Mouse (Mus musculus): Measurements from ENCODE around the gene Dnaaf2. TPM values are rescaled to one million over a fixed set of nuclear protein-coding genes. Genes with fewer than 3 reads are reported as not detected.

Gene Dnaaf2
- polyA plus RNA-seq, 1 experiment: 22.3 TPM

GRCm38 (mm10) chr12:69147166-69147735, 51.0 kb downstream of the Dnaaf2 start:
- 0 out of 2 replicates have a peak overlapping the region, but pooled peaks have one; percentile 12 for H3K27ac ChIP-seq (ENCODE audit: control insufficient read depth, insufficient read depth, low read depth, low read length)
- no peak overlapping the region for H3K4me3 ChIP-seq (ENCODE audit: control insufficient read depth, low read depth, low read length)
- H3K27me3 ChIP-seq (ENCODE audit: control insufficient read depth, insufficient read depth, low read length): no peaks in the 10 kb centered on the region
- no peak for TF ChIP-seq POLR2A (IDR thresholded peaks at IDR 0.05; ENCODE audit: control insufficient read depth, low read depth, low read length)
- TF ChIP-seq CTCF (IDR thresholded peaks at IDR 0.05; ENCODE audit: control insufficient read depth, insufficient read depth, insufficient replicate concordance, low read depth, low read length): no peak
- peaks cover 8% of the 10 kb centered on the region for H3K4me1 ChIP-seq (ENCODE audit: control insufficient read depth, insufficient read depth, low read length)
- no peaks in the 10 kb centered on the region for H3K36me3 ChIP-seq (ENCODE audit: control insufficient read depth, insufficient read depth, low read length)

GRCm38 (mm10) chr12:69143460-69143859, 54.8 kb downstream of the Dnaaf2 start:
- H3K27me3 ChIP-seq (ENCODE audit: control insufficient read depth, insufficient read depth, low read length): no peaks in the 10 kb centered on the region
- no peak for TF ChIP-seq CTCF (IDR thresholded peaks at IDR 0.05; ENCODE audit: control insufficient read depth, insufficient read depth, insufficient replicate concordance, low read depth, low read length)
- peak; percentile 19; the same call in 1 of the 2 replicates for TF ChIP-seq POLR2A (IDR thresholded peaks at IDR 0.05; ENCODE audit: control insufficient read depth, low read depth, low read length)
- no peak overlapping the region for H3K4me3 ChIP-seq (ENCODE audit: control insufficient read depth, low read depth, low read length)

GRCm38 (mm10) chr12:69139841-69140240, 58.4 kb downstream of the Dnaaf2 start:
- H3K27me3 ChIP-seq (ENCODE audit: control insufficient read depth, insufficient read depth, low read length): no peaks in the 10 kb centered on the region
- H3K27ac ChIP-seq (ENCODE audit: control insufficient read depth, insufficient read depth, low read depth, low read length): no peak overlapping the region
- no peak for TF ChIP-seq CTCF (IDR thresholded peaks at IDR 0.05; ENCODE audit: control insufficient read depth, insufficient read depth, insufficient replicate concordance, low read depth, low read length)
- TF ChIP-seq POLR2A (IDR thresholded peaks at IDR 0.05; ENCODE audit: control insufficient read depth, low read depth, low read length): no peak
- H3K4me3 ChIP-seq (ENCODE audit: control insufficient read depth, low read depth, low read length): no peak overlapping the region
- H3K4me1 ChIP-seq (ENCODE audit: control insufficient read depth, insufficient read depth, low read length): peaks cover 10% of the 10 kb centered on the region
- H3K36me3 ChIP-seq (ENCODE audit: control insufficient read depth, insufficient read depth, low read length): no peaks in the 10 kb centered on the region

More at GRCm38 (mm10) chr12:69143460-69143859, 54.8 kb downstream of the Dnaaf2 start:
- no peak overlapping the region for H3K27ac ChIP-seq (ENCODE audit: control insufficient read depth, insufficient read depth, low read depth, low read length)
- peaks cover 10% of the 10 kb centered on the region for H3K4me1 ChIP-seq (ENCODE audit: control insufficient read depth, insufficient read depth, low read length)
- H3K36me3 ChIP-seq (ENCODE audit: control insufficient read depth, insufficient read depth, low read length): no peaks in the 10 kb centered on the region

GRCm38 (mm10) chr12:69139201-69139600, 59.0 kb downstream of the Dnaaf2 start:
- H3K36me3 ChIP-seq (ENCODE audit: control insufficient read depth, insufficient read depth, low read length): no peaks in the 10 kb centered on the region
- no peak overlapping the region for H3K4me3 ChIP-seq (ENCODE audit: control insufficient read depth, low read depth, low read length)
- H3K27me3 ChIP-seq (ENCODE audit: control insufficient read depth, insufficient read depth, low read length): no peaks in the 10 kb centered on the region
- TF ChIP-seq POLR2A (IDR thresholded peaks at IDR 0.05; ENCODE audit: control insufficient read depth, low read depth, low read length) (no peak), CTCF (IDR thresholded peaks at IDR 0.05; ENCODE audit: control insufficient read depth, insufficient read depth, insufficient replicate concordance, low read depth, low read length) (no peak)
- H3K4me1 ChIP-seq (ENCODE audit: control insufficient read depth, insufficient read depth, low read length): peaks cover 8% of the 10 kb centered on the region
- H3K27ac ChIP-seq (ENCODE audit: control insufficient read depth, insufficient read depth, low read depth, low read length): no peak overlapping the region

Other genes starting within 250 kb of the Dnaaf2 start
- 1,043 and 1,232 TPM in 2 replicates for gene Rps29, start 39.2 kb downstream of the Dnaaf2 start, polyA plus RNA-seq (2012; rRNA removed)
- 2.3 and 3.3 TPM in 2 replicates for gene Lrr1, start 29.6 kb downstream of the Dnaaf2 start, polyA plus RNA-seq (2012; rRNA removed)
- 144 and 183 TPM in 2 replicates for gene Rpl36al, start 14.3 kb downstream of the Dnaaf2 start, polyA plus RNA-seq (2012; rRNA removed)
- gene Mgat2, start 14.3 kb downstream of the Dnaaf2 start, polyA plus RNA-seq (2012; rRNA removed): 10.2 and 12.0 TPM in 2 replicates
- 0.11 TPM in 1 of 2 replicates, not detected in the other for gene Gm49383, start 1.3 kb downstream of the Dnaaf2 start, polyA plus RNA-seq (2012; rRNA removed)
- 0.11 and 0.20 TPM in 2 replicates for gene Gm49384, start 5.8 kb upstream of the Dnaaf2 start, polyA plus RNA-seq (2012; rRNA removed)
- gene Pole2, start 29.8 kb upstream of the Dnaaf2 start, polyA plus RNA-seq (2012; rRNA removed): 46.0 and 63.4 TPM in 2 replicates
- gene Klhdc1, start 42.7 kb upstream of the Dnaaf2 start, polyA plus RNA-seq (2012; rRNA removed): 66.4 and 82.1 TPM in 2 replicates
- gene Klhdc2, start 98.3 kb upstream of the Dnaaf2 start, polyA plus RNA-seq (2012; rRNA removed): 54.6 and 56.8 TPM in 2 replicates
- gene Nemf, start 158.7 kb upstream of the Dnaaf2 start, polyA plus RNA-seq (2012; rRNA removed): 6.2 and 9.2 TPM in 2 replicates
- gene Arf6, start 173.7 kb upstream of the Dnaaf2 start, polyA plus RNA-seq (2012; rRNA removed): 32.4 and 37.2 TPM in 2 replicates
- 26.1 and 49.9 TPM in 2 replicates for gene Gm9887, start 174.0 kb upstream of the Dnaaf2 start, polyA plus RNA-seq (2012; rRNA removed)

Data from testis, adult 2 months (tissue).